Mouse (Mus musculus) left cerebral cortex, postnatal 4 days (tissue): Measurements from ENCODE around the gene Fat4. TPM values are rescaled to one million over a fixed set of nuclear protein-coding genes. Genes with fewer than 3 reads are reported as not detected.
A peak's percentile ranks its signal among the peaks of the same experiment; 100 is the strongest.

ENCODE experiments used
- DNase-seq: peaks from one replicate; pipeline ENCODE4 v3.0.0-alpha.2; 2022
- intact Hi-C: fragments of 180-260 bp; cut with DNase I; formaldehyde crosslinking; loops from one replicate; pipeline ENCODE4 v1.15.1; 2025
- total RNA-seq, 2 experiments: library from RNA; stranded (reverse); gene quantifications; 2 replicates each; pipeline ENCODE4 v1.2.3; 2021

Fat4 gene
- 10 to 100 TPM; 84.1 to 84.2 TPM for total RNA-seq

GRCm38 (mm10) chr3:38886890-38887355, at the start of gene Fat4:
TSS of gene Fat4 (plus strand) at chr3:38886940.
- peak; percentile 34 for DNase-seq
- intact Hi-C loops, result loop anchor here (2.0 to 10.0 kb wide), 6 partner anchors 338 to 1635 kb away; no protein-coding TSS in a partner anchor

- intact Hi-C loops, result no loop called here
Observed at GRCm38 (mm10) chr3:38839438-38839837, 47.3 kb upstream of the Fat4 start.

GRCm38 (mm10) chr3:38843000-38843538, 43.7 kb upstream of the Fat4 start:
- DNase-seq, result no peak
- intact Hi-C loops, result loop anchor here (10.0 kb wide), 1 partner anchor 368 kb away; no protein-coding TSS in a partner anchor

More at GRCm38 (mm10) chr3:38839438-38839837, 47.3 kb upstream of the Fat4 start:
- DNase-seq, result no peak

- intact Hi-C loops, result loop anchor here (10.0 kb wide), 1 partner anchor 372 kb away; no protein-coding TSS in a partner anchor
- no peak for DNase-seq
Observed at GRCm38 (mm10) chr3:38846602-38847382, 39.9 kb upstream of the Fat4 start.

GRCm38 (mm10) chr3:38849077-38849476, 37.7 kb upstream of the Fat4 start:
- DNase-seq, result no peak

GRCm38 (mm10) chr3:38849536-38849935, 37.2 kb upstream of the Fat4 start:
- peak; percentile 38 for DNase-seq
- intact Hi-C loops, result loop anchor here (2.0 to 10.0 kb wide), 3 partner anchors 375 to 619 kb away; no protein-coding TSS in a partner anchor

More at GRCm38 (mm10) chr3:38849077-38849476, 37.7 kb upstream of the Fat4 start:
- intact Hi-C loops, result loop anchor here (2.0 to 10.0 kb wide), 3 partner anchors 374 to 618 kb away; no protein-coding TSS in a partner anchor

GRCm38 (mm10) chr3:38853650-38854049, 33.1 kb upstream of the Fat4 start:
- DNase-seq, result no peak
- intact Hi-C loops, result no loop called here

GRCm38 (mm10) chr3:38860683-38861082, 26.1 kb upstream of the Fat4 start:
- intact Hi-C loops, result no loop called here
- no peak for DNase-seq

- intact Hi-C loops, result no loop called here
- DNase-seq, result no peak
Observed at GRCm38 (mm10) chr3:38871291-38871690, 15.4 kb upstream of the Fat4 start.

- intact Hi-C loops, result no loop called here
- no peak for DNase-seq
Observed at GRCm38 (mm10) chr3:38875872-38876271, 10.9 kb upstream of the Fat4 start.

- DNase-seq, result no peak
- intact Hi-C loops, result no loop called here
Observed at GRCm38 (mm10) chr3:38876706-38877105, 10.0 kb upstream of the Fat4 start.

GRCm38 (mm10) chr3:38882778-38883177, 4.0 kb upstream of the Fat4 start:
- DNase-seq, result peak; percentile 34
- intact Hi-C loops, result loop anchor here (10.0 kb wide), 3 partner anchors 342 to 1232 kb away; no protein-coding TSS in a partner anchor

- intact Hi-C loops, result loop anchor here (2.0 to 10.0 kb wide), 4 partner anchors 341 to 1507 kb away; no protein-coding TSS in a partner anchor
- DNase-seq, result no peak
Observed at GRCm38 (mm10) chr3:38883676-38884075, 3.1 kb upstream of the Fat4 start.

GRCm38 (mm10) chr3:38884276-38884675, 2.5 kb upstream of the Fat4 start:
- DNase-seq, result peak; percentile 77
- intact Hi-C loops, result loop anchor here (2.0 to 10.0 kb wide), 4 partner anchors 341 to 1507 kb away; no protein-coding TSS in a partner anchor

- intact Hi-C loops, result loop anchor here (2.0 to 10.0 kb wide), 6 partner anchors 340 to 1637 kb away; no protein-coding TSS in a partner anchor
- DNase-seq, result peak; percentile 50
Observed at GRCm38 (mm10) chr3:38884919-38885418, 1.8 kb upstream of the Fat4 start.

- intact Hi-C loops, result loop anchor here (2.0 to 10.0 kb wide), 7 partner anchors 339 to 1637 kb away; no protein-coding TSS in a partner anchor
- DNase-seq, result peak; percentile 85
Observed at GRCm38 (mm10) chr3:38885481-38886001, 1.2 kb upstream of the Fat4 start.

GRCm38 (mm10) chr3:38886061-38886821, 499 bp upstream of the Fat4 start:
- intact Hi-C loops, result loop anchor here (2.0 to 10.0 kb wide), 6 partner anchors 339 to 1636 kb away; no protein-coding TSS in a partner anchor

GRCm38 (mm10) chr3:38887381-38887991, 746 bp downstream of the Fat4 start:
- peak; percentile 66 for DNase-seq
- intact Hi-C loops, result loop anchor here (2.0 to 10.0 kb wide), 6 partner anchors 337 to 1635 kb away; no protein-coding TSS in a partner anchor

More at GRCm38 (mm10) chr3:38886061-38886821, 499 bp upstream of the Fat4 start:
- peak; percentile 55 for DNase-seq

- intact Hi-C loops, result loop anchor here (5.0 to 10.0 kb wide), 5 partner anchors 337 to 1634 kb away; no protein-coding TSS in a partner anchor
- DNase-seq, result peak; percentile 81
Observed at GRCm38 (mm10) chr3:38888111-38888510, 1.4 kb downstream of the Fat4 start.
